Mouse (Mus musculus) cortical plate, adult 2 months (tissue): ENCODE data around the gene Mlh1.

Experiments
- CTCF ChIP-seq: fragments of 200-500 bp; IDR thresholded peaks from 2 replicates; pipeline ENCODE4 v1.5.1; 2011; ENCODE audit warnings: mild to moderate bottlenecking, control low read depth, low read length; ENCODE audit not compliant: insufficient read depth; ENCODE audit errors: extremely low read depth
- POLR2A ChIP-seq: fragments of 200-500 bp; IDR thresholded peaks from 2 replicates; pipeline ENCODE4 v1.6.1; 2011; ENCODE audit warnings: mild to moderate bottlenecking, low read length, control low read depth; ENCODE audit not compliant: insufficient read depth; ENCODE audit errors: extremely low read depth

DNA sequence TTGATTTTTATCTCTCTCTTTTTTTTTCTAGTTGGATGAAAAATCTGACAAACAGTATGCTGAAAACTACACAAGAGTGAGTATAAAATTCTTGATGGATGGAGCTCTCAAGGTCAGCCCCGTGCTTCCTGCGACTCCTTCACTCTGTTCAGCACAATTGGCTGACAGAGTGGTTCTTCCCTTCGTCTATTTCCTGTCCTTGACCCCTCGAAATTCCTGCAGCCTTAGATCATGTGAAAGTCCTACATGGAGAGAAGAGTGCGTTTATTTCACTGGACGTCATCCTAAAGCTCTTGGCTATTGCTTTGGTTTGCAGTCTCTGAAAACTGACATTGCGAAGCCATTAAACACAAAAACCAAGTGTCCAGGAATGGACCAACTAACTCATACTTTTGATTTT, 82.9 kb downstream of the Mlh1 start:
- no peak for TF ChIP-seq CTCF
- no peak for TF ChIP-seq POLR2A
